Mouse (Mus musculus) MEL (cell line): ENCODE measurements at regions not wholly inside any gene's neighbourhood (a gene's known extent, or its start where the extent isn't known, plus 50 kb on each side); places are given as distances from the start of the nearest gene placed in this dataset.

Experiments
- DNase-seq: peaks from one replicate; pipeline ENCODE4 v3.0.0; 2011; ENCODE audit warnings: low read depth, low spot score
- H3K27ac ChIP-seq: 2 replicates; pipeline ENCODE4 v1.5.1; 2012; ENCODE audit warnings: low read depth, mild to moderate bottlenecking, control low read depth, low read length, moderate library complexity; ENCODE audit not compliant: control insufficient read depth
- H3K27me3 ChIP-seq, 2 experiments: fragments of 150-350 bp in 1 of 2; sonication (generic) in 1 of 2; 2 replicates each; pipeline ENCODE4 v1.6.1; 2012; ENCODE audit warnings: low read length in 2 of 2, mild to moderate bottlenecking in 2 of 2, improper control_type of control experiment in 1 of 2, moderate library complexity in 1 of 2; ENCODE audit not compliant: insufficient read depth in 2 of 2, control insufficient read depth in 1 of 2
- H3K36me3 ChIP-seq, 2 experiments: 2 replicates each; pipeline ENCODE4 v1.6.1; 2012 to 2014; ENCODE audit warnings: low read length in 2 of 2, improper control_type of control experiment in 1 of 2, inconsistent platforms in 1 of 2, mild to moderate bottlenecking in 1 of 2; ENCODE audit not compliant: insufficient read depth in 2 of 2, control insufficient read depth in 1 of 2
- H3K4me1 ChIP-seq, 2 experiments: fragments of 150-350 bp in 1 of 2; sonication (generic) in 1 of 2; 2 replicates each; pipeline ENCODE4 v1.6.1; 2012; ENCODE audit warnings: low read length in 2 of 2, improper control_type of control experiment in 1 of 2, mild to moderate bottlenecking in 1 of 2; ENCODE audit not compliant: insufficient read depth in 2 of 2, control insufficient read depth in 1 of 2
- H3K4me3 ChIP-seq, 2 experiments: fragments of 150-350 bp in 1 of 2; sonication (generic) in 1 of 2; 2 replicates each; pipeline ENCODE4 v1.5.1; 2012; ENCODE audit warnings: low read depth in 2 of 2, low read length in 2 of 2, mild to moderate bottlenecking in 2 of 2, moderate library complexity in 2 of 2, control low read depth in 1 of 2, improper control_type of control experiment in 1 of 2; ENCODE audit not compliant: control insufficient read depth in 1 of 2, insufficient read depth in 1 of 2
- H3K79me2 ChIP-seq: 2 replicates; pipeline ENCODE4 v1.6.1; 2012; ENCODE audit warnings: mild to moderate bottlenecking, low read length, moderate library complexity; ENCODE audit not compliant: control insufficient read depth, poor library complexity, insufficient read depth
- H3K9ac ChIP-seq: 2 replicates; pipeline ENCODE4 v1.6.1; 2012; ENCODE audit warnings: low read depth, mild to moderate bottlenecking, control low read depth, low read length, moderate library complexity; ENCODE audit not compliant: control insufficient read depth, poor library complexity, severe bottlenecking
- H3K9me3 ChIP-seq: fragments of 150-350 bp; sonication (generic); replicated peaks from 2 replicates; pipeline ENCODE4 v1.6.1; 2012; ENCODE audit warnings: mild to moderate bottlenecking, low read length, improper control_type of control experiment, moderate library complexity; ENCODE audit not compliant: insufficient read depth
- E2F4 ChIP-seq: IDR thresholded peaks from 2 replicates; pipeline ENCODE4 v1.6.1; 2011; ENCODE audit warnings: low read depth, low read length, improper control_type of control experiment, borderline replicate concordance
- GATA1 ChIP-seq: IDR thresholded peaks from 2 replicates; pipeline ENCODE4 v1.6.1; 2011; ENCODE audit warnings: low read depth, low read length, improper control_type of control experiment
- KAT2A ChIP-seq: conservative IDR thresholded peaks from 2 replicates; pipeline ENCODE4 v1.6.1; 2012; ENCODE audit warnings: low read depth, low read length, improper control_type of control experiment, inconsistent platforms
- MAFK ChIP-seq: IDR thresholded peaks from 2 replicates; pipeline ENCODE4 v1.6.1; 2011; ENCODE audit warnings: low read depth, mild to moderate bottlenecking, low read length, improper control_type of control experiment, borderline replicate concordance
- MAX ChIP-seq: IDR thresholded peaks from 2 replicates; pipeline ENCODE4 v1.6.1; 2011; ENCODE audit warnings: low read length, improper control_type of control experiment
- NRF1 ChIP-seq: IDR thresholded peaks from 2 replicates; pipeline ENCODE4 v1.6.1; 2014; ENCODE audit warnings: low read depth, mild to moderate bottlenecking, inconsistent platforms, low read length, improper control_type of control experiment, moderate library complexity; ENCODE audit not compliant: poor library complexity, insufficient read depth, severe bottlenecking
- RAD21 ChIP-seq: IDR thresholded peaks from 2 replicates; pipeline ENCODE4 v1.6.1; 2011; ENCODE audit warnings: mild to moderate bottlenecking, low read depth, low read length, improper control_type of control experiment
- SIN3A ChIP-seq: IDR thresholded peaks from 2 replicates; pipeline ENCODE4 v1.6.1; 2012; ENCODE audit warnings: low read length, improper control_type of control experiment, inconsistent platforms
- USF1 ChIP-seq: IDR thresholded peaks from 2 replicates; pipeline ENCODE4 v1.6.1; 2014; ENCODE audit warnings: low read depth, mild to moderate bottlenecking, inconsistent platforms, low read length, improper control_type of control experiment, moderate library complexity
- ZMIZ1 ChIP-seq: IDR thresholded peaks from 2 replicates; pipeline ENCODE4 v1.6.1; 2012; ENCODE audit warnings: low read depth, mild to moderate bottlenecking, inconsistent platforms, low read length, improper control_type of control experiment, moderate library complexity
- ZNF384 ChIP-seq: IDR thresholded peaks from 2 replicates; pipeline ENCODE4 v1.6.1; 2012; ENCODE audit warnings: low read depth, mild to moderate bottlenecking, inconsistent platforms, low read length, improper control_type of control experiment

GRCm38 (mm10) chr19:33062165-33063058 lies 305.1 kb downstream of the Pten start:
- Histone ChIP-seq H3K9me3 (no peaks in the 10 kb centered on the region), H3K4me1 (no peaks in the 10 kb centered on the region), H3K79me2 (no peaks in the 10 kb centered on the region), H3K27ac (no peak overlapping the region), H3K9ac (no peak overlapping the region), H3K36me3 (no peaks in the 10 kb centered on the region), H3K4me3 (no peak overlapping the region), H3K27me3 (no peaks in the 10 kb centered on the region; a peak in 1 of 4 replicates)
- DNase-seq: no peak
- TF ChIP-seq MAFK: no peak
- TF ChIP-seq USF1: no peak
- no peak for TF ChIP-seq ZMIZ1
- no peak for TF ChIP-seq NRF1
- TF ChIP-seq ZNF384: no peak
- no peak for TF ChIP-seq SIN3A

- Histone ChIP-seq H3K4me1 (no peaks in the 10 kb centered on the region), H3K4me3 (no peak overlapping the region), H3K79me2 (no peaks in the 10 kb centered on the region), H3K27me3 (no peaks in the 10 kb centered on the region; a peak in 1 of 4 replicates), H3K9ac (no peak overlapping the region), H3K27ac (no peak overlapping the region), H3K9me3 (no peaks in the 10 kb centered on the region), H3K36me3 (no peaks in the 10 kb centered on the region)
- TF ChIP-seq KAT2A (no peak), RAD21 (no peak)
- no peak for DNase-seq
Measured at GRCm38 (mm10) chr19:33065274-33066200, 308.2 kb downstream of the Pten start.

- H3K9me3 ChIP-seq: no peaks in the 10 kb centered on the region
- H3K9ac ChIP-seq: no peak overlapping the region
- no peaks in the 10 kb centered on the region for H3K79me2 ChIP-seq
- H3K4me3 ChIP-seq: no peak overlapping the region
- DNase-seq: no peak
- H3K4me1 ChIP-seq: peaks cover 6% of the 10 kb centered on the region in 2 experiments; a peak in 3 of 4 replicates
- TF ChIP-seq E2F4 (no peak), RAD21 (no peak), ZNF384 (no peak), MAX (no peak), GATA1 (no peak)
- H3K36me3 ChIP-seq: peaks cover 0 to 5% of the 10 kb centered on the region in 2 experiments; a peak in 2 of 4 replicates
- H3K27me3 ChIP-seq: no peaks in the 10 kb centered on the region; a peak in 1 of 4 replicates
- no peak overlapping the region for H3K27ac ChIP-seq
Measured at GRCm38 (mm10) chr19:33068351-33068955, 311.2 kb downstream of the Pten start.
